Mouse (Mus musculus): ENCODE measurements around the gene Il9r. TPM values are rescaled to one million over a fixed set of nuclear protein-coding genes. Genes with fewer than 3 reads are reported as not detected.

Gene Il9r
- polyA plus RNA-seq, 1 experiment from 2014 or later, result 0.08 TPM

Other genes with a start within 250 kb of the Il9r start
- not detected in 2 replicates for gene 4930524B15Rik, start 234.7 kb downstream of the Il9r start, polyA plus RNA-seq (2015; fragmentation: Nextera tagmentation; extraction: Ambion mirVana)
- gene Nsg2, start 199.8 kb downstream of the Il9r start, polyA plus RNA-seq (2015; fragmentation: Nextera tagmentation; extraction: Ambion mirVana), result 4.6 and 7.7 TPM in 2 replicates
- gene Snrnp25, start 5.1 kb upstream of the Il9r start, polyA plus RNA-seq (2015; fragmentation: Nextera tagmentation; extraction: Ambion mirVana), result 47.8 and 48.3 TPM in 2 replicates
- 78.2 and 88.7 TPM in 2 replicates for gene Rhbdf1, start 22.0 kb upstream of the Il9r start, polyA plus RNA-seq (2015; fragmentation: Nextera tagmentation; extraction: Ambion mirVana)
- gene Mpg, start 26.2 kb upstream of the Il9r start, polyA plus RNA-seq (2015; fragmentation: Nextera tagmentation; extraction: Ambion mirVana), result 36.1 and 38.9 TPM in 2 replicates
- 41.2 and 44.0 TPM in 2 replicates for gene Nprl3, start 67.4 kb upstream of the Il9r start, polyA plus RNA-seq (2015; fragmentation: Nextera tagmentation; extraction: Ambion mirVana)
- gene Hba-x, start 76.1 kb upstream of the Il9r start, polyA plus RNA-seq (2015; fragmentation: Nextera tagmentation; extraction: Ambion mirVana), result 59.0 and 98.8 TPM in 2 replicates
- gene Hba-a1, start 83.2 kb upstream of the Il9r start, polyA plus RNA-seq (2015; fragmentation: Nextera tagmentation; extraction: Ambion mirVana), result 4,298 and 5,653 TPM in 2 replicates
- gene Hbq1b, start 86.7 kb upstream of the Il9r start, polyA plus RNA-seq (2015; fragmentation: Nextera tagmentation; extraction: Ambion mirVana), result 0.77 and 1.3 TPM in 2 replicates
- gene Hba-a2, start 96.2 kb upstream of the Il9r start, polyA plus RNA-seq (2015; fragmentation: Nextera tagmentation; extraction: Ambion mirVana), result 11,613 and 14,789 TPM in 2 replicates
- 0.67 and 0.84 TPM in 2 replicates for gene Hbq1a, start 99.8 kb upstream of the Il9r start, polyA plus RNA-seq (2015; fragmentation: Nextera tagmentation; extraction: Ambion mirVana)
- gene Sh3pxd2b, start 147.5 kb upstream of the Il9r start, polyA plus RNA-seq (2015; fragmentation: Nextera tagmentation; extraction: Ambion mirVana), result 32.3 and 33.9 TPM in 2 replicates

All from embryonic facial prominence, embryonic 15.5 days (tissue).